ENCODE assay signal across 8 mouse cellular contexts in genomic region chr7:80246859-80247258, GRCm38 (mm10). TPM values are rescaled to one million over a fixed set of nuclear protein-coding genes. Genes with fewer than 3 reads are reported as not detected.
A peak's percentile ranks its signal among the peaks of the same experiment; 100 is the strongest.
DNase-seq lines count a peak whose midpoint lies in the region; ATAC-seq and TF ChIP-seq lines count a peak whose summit lies in the region.

No protein-coding gene starts in this region.

- WGBS in forebrain, embryonic 16.5 days = 72% methylated on average over 7 of the region's 7 CpGs
- 15% methylated on average over 7 of the region's 7 CpGs for WGBS in liver, embryonic 13.5 days (ENCODE audit: insufficient replicate concordance)

- H3K9me3 ChIP-seq in forebrain, embryonic 16.5 days (ENCODE audit: control insufficient read depth, low read length) = no peaks in the 10 kb centered on the region
- no peaks in the 10 kb centered on the region for H3K9me3 ChIP-seq in liver, embryonic 13.5 days (replicated peaks)

- no peaks in the 10 kb centered on the region; the same call in 1 of the 2 replicates for H3K4me1 ChIP-seq in testis, adult 2 months (ENCODE audit: control insufficient read depth, insufficient read depth, low read length)
- 0 out of 2 replicates have a peak, but pooled peaks cover 2% of the 10 kb centered on the region for H3K4me1 ChIP-seq in forebrain, embryonic 16.5 days (replicated peaks; ENCODE audit: control insufficient read depth, insufficient read depth, low read length)
- peaks cover 15% of the 10 kb centered on the region for H3K4me1 ChIP-seq in liver, embryonic 13.5 days (replicated peaks)

- H3K27me3 ChIP-seq in testis, adult 2 months (ENCODE audit: control insufficient read depth, insufficient read depth, low read length) = no peaks in the 10 kb centered on the region
- no peaks in the 10 kb centered on the region for H3K27me3 ChIP-seq in forebrain, embryonic 16.5 days (replicated peaks; ENCODE audit: control insufficient read depth, insufficient read depth, low read length)
- H3K27me3 ChIP-seq in liver, embryonic 13.5 days = peaks cover 3% of the 10 kb centered on the region; the same call in 1 of the 2 replicates

- no peak overlapping the region; the same call in 1 of the 2 replicates for H3K9ac ChIP-seq in forebrain, embryonic 16.5 days (replicated peaks; ENCODE audit: low read depth, low read length)
- H3K9ac ChIP-seq in liver, embryonic 13.5 days = peak overlapping the region; percentile 82

- TF ChIP-seq POLR2A in testis, adult 2 months (IDR thresholded peaks at IDR 0.05; ENCODE audit: control insufficient read depth, low read depth, low read length) = no peak

- no peak for DNase-seq in testis, postnatal 10 days (ENCODE audit: low spot score)
- DNase-seq in liver, embryonic 13.5 days = no peak
- DNase-seq in thymus, postnatal 25 days = peak; percentile 40
- no peak for DNase-seq in ovary, postnatal 10 days (ENCODE audit: low spot score)
- DNase-seq in right cerebral cortex, postnatal 25 days = no peak
- no peak for DNase-seq in left cerebral cortex, postnatal 10 days (ENCODE audit: extremely low spot score in 1 of 2, low spot score in 2 of 2)

- intact Hi-C loops in left cerebral cortex, postnatal 10 days (cut with DNase I) = no loop called here

- no peak for TF ChIP-seq CTCF in testis, adult 2 months (IDR thresholded peaks at IDR 0.05; ENCODE audit: control insufficient read depth, insufficient read depth, insufficient replicate concordance, low read depth, low read length)

- H3K4me3 ChIP-seq in testis, adult 2 months (ENCODE audit: control insufficient read depth, low read depth, low read length) = peak overlapping the region; percentile 93
- H3K4me3 ChIP-seq in forebrain, embryonic 16.5 days (replicated peaks; ENCODE audit: low read length) = peak overlapping the region; percentile 56
- peak overlapping the region; percentile 74 for H3K4me3 ChIP-seq in liver, embryonic 13.5 days (replicated peaks)

- H3K4me2 ChIP-seq in forebrain, embryonic 16.5 days (ENCODE audit: low read length) = peak overlapping the region; percentile 63
- H3K4me2 ChIP-seq in liver, embryonic 13.5 days = peak overlapping the region; percentile 80

- no peak overlapping the region for H3K27ac ChIP-seq in testis, adult 2 months (ENCODE audit: control insufficient read depth, insufficient read depth, low read depth, low read length)
- H3K27ac ChIP-seq in forebrain, embryonic 16.5 days (ENCODE audit: low read length) = no peak overlapping the region
- no peak overlapping the region; the same call in 1 of the 2 replicates for H3K27ac ChIP-seq in liver, embryonic 13.5 days

- no peak for ATAC-seq in forebrain, embryonic 16.5 days
- no peak for ATAC-seq in liver, embryonic 13.5 days (ENCODE audit: low read depth)

- no peaks in the 10 kb centered on the region; the same call in 1 of the 2 replicates for H3K36me3 ChIP-seq in testis, adult 2 months (ENCODE audit: control insufficient read depth, insufficient read depth, low read length)
- H3K36me3 ChIP-seq in forebrain, embryonic 16.5 days (ENCODE audit: control insufficient read depth, insufficient read depth) = no peaks in the 10 kb centered on the region
- no peaks in the 10 kb centered on the region for H3K36me3 ChIP-seq in liver, embryonic 13.5 days

RNA-seq across cellular contexts. Expression of gene Ttll13, which starts 0.7 kb away (rescaled TPM):
- polyA plus RNA-seq in testis, adult 2 months (2012; rRNA removed) = 361 and 376 TPM in 2 replicates
- polyA plus RNA-seq in forebrain, embryonic 16.5 days (2015; fragmentation: Nextera tagmentation; extraction: Ambion mirVana) = 1.0 and 1.2 TPM in 2 replicates
- 0.23 and 0.72 TPM in 2 replicates for polyA plus RNA-seq in liver, embryonic 13.5 days (2015; fragmentation: Nextera tagmentation; extraction: Ambion mirVana)
- 1 to 10 TPM; 1.3 to 2.2 TPM for total RNA-seq in left cerebral cortex, postnatal 10 days (2021)

RNA-seq across cellular contexts. Expression of gene Ngrn, which starts 14.2 kb away (rescaled TPM):
- 10.1 and 10.3 TPM in 2 replicates for polyA plus RNA-seq in testis, adult 2 months (2012; rRNA removed)
- polyA plus RNA-seq in forebrain, embryonic 16.5 days (2015; fragmentation: Nextera tagmentation; extraction: Ambion mirVana) = 66.9 and 67.9 TPM in 2 replicates
- 33.5 and 37.2 TPM in 2 replicates for polyA plus RNA-seq in liver, embryonic 13.5 days (2015; fragmentation: Nextera tagmentation; extraction: Ambion mirVana)
- 10 to 100 TPM; 43.9 to 46.8 TPM for total RNA-seq in left cerebral cortex, postnatal 10 days (2021)

RNA-seq across cellular contexts. Expression of gene Gdpgp1, which starts 14.2 kb away (rescaled TPM):
- polyA plus RNA-seq in testis, adult 2 months (2012; rRNA removed) = 1.7 and 1.8 TPM in 2 replicates
- polyA plus RNA-seq in forebrain, embryonic 16.5 days (2015; fragmentation: Nextera tagmentation; extraction: Ambion mirVana) = 3.4 and 3.9 TPM in 2 replicates
- 2.4 and 3.0 TPM in 2 replicates for polyA plus RNA-seq in liver, embryonic 13.5 days (2015; fragmentation: Nextera tagmentation; extraction: Ambion mirVana)
- 1 to 10 TPM; 6.0 to 7.0 TPM for total RNA-seq in left cerebral cortex, postnatal 10 days (2021)

RNA-seq across cellular contexts. Expression of gene Cib1, which starts 14.2 kb away (rescaled TPM):
- 406 and 411 TPM in 2 replicates for polyA plus RNA-seq in testis, adult 2 months (2012; rRNA removed)
- 26.5 and 26.7 TPM in 2 replicates for polyA plus RNA-seq in forebrain, embryonic 16.5 days (2015; fragmentation: Nextera tagmentation; extraction: Ambion mirVana)
- polyA plus RNA-seq in liver, embryonic 13.5 days (2015; fragmentation: Nextera tagmentation; extraction: Ambion mirVana) = 91.0 and 102 TPM in 2 replicates
- total RNA-seq in left cerebral cortex, postnatal 10 days (2021) = 10 to 100 TPM; 19.4 to 21.2 TPM

RNA-seq across cellular contexts. Expression of gene Vps33b, which starts 22.6 kb away (rescaled TPM):
- polyA plus RNA-seq in testis, adult 2 months (2012; rRNA removed) = 8.7 and 9.4 TPM in 2 replicates
- polyA plus RNA-seq in forebrain, embryonic 16.5 days (2015; fragmentation: Nextera tagmentation; extraction: Ambion mirVana) = 17.9 and 27.0 TPM in 2 replicates
- 4.4 and 7.9 TPM in 2 replicates for polyA plus RNA-seq in liver, embryonic 13.5 days (2015; fragmentation: Nextera tagmentation; extraction: Ambion mirVana)
- total RNA-seq in left cerebral cortex, postnatal 10 days (2021) = 10 to 100 TPM; 22.9 to 26.3 TPM

Comparison
In these comparisons a context has a peak if more than half of its experiments do, and no peak if none do; other contexts are left out.
1. RNA of gene Ttll13, which starts 0.7 kb away (polyA plus RNA-seq): 361 to 376 TPM in testis, adult 2 months; 1.0 to 1.2 TPM in forebrain, embryonic 16.5 days and 0.23 to 0.72 TPM in liver, embryonic 13.5 days; every median in the first group is over 100 times any median in the second.
2. Peak in every context shown above with its lines, with median percentiles within 50 percentile points of each other: H3K4me3 ChIP-seq.